Mouse (Mus musculus): ENCODE measurements around the gene Aadacl2.

Aadacl2 gene

DNA sequence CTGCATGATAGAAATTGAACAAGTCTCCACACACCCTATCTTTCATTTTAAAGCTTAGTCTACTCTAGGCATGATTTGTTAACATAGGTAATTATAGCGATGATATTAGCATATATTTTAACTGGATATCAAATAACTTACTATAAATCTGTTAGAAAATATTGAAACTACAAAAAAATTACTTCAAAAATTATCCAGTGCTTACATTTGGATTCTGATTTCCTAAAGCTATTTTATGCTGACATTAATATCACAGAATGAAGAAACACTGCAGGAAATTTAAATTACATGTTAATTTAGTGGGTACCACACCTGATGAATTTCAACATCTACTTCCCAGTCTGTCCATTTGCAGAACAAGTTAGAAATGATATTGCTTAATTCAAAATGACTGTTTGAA, at the start of gene Aadacl2:
TSS of gene Aadacl2 (plus strand) at position 301 of the 400 bp plus-strand sequence.
- WGBS, result 80% methylated on average over 1 of the region's 1 CpGs

GRCm38 (mm10) chr3:59970891-59971290, 35.7 kb upstream of the Aadacl2 start:
- 87% methylated on average over 5 of the region's 5 CpGs for WGBS

DNA sequence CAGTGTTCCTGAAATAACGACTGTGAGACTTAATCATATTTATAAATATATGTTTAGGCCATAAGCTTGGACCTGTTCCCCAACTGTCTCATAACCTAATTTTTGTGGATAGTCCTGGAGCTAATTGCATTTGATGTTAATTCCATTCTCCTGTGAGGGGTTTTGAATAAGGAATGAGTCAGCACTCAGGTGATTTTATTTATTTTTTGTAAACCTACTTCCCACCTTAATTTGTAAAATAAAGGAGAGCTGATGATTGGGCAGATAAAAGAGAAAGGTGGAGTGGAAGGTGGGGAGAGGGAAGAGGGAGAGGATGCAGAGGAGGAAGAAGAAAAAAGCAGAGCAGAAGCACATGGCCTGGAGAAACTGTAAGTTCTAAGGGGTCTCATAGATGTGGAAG, 18.9 kb downstream of the Aadacl2 start, which contains the start of gene Aadac:
TSS of gene Aadac (plus strand) at position 301 of the 400 bp plus-strand sequence.
- WGBS, result 77% methylated on average over 1 of the region's 1 CpGs

GRCm38 (mm10) chr3:60031511-60031910, 25.0 kb downstream of the Aadacl2 start:
- 74% methylated on average over 4 of the region's 4 CpGs for WGBS

DNA sequence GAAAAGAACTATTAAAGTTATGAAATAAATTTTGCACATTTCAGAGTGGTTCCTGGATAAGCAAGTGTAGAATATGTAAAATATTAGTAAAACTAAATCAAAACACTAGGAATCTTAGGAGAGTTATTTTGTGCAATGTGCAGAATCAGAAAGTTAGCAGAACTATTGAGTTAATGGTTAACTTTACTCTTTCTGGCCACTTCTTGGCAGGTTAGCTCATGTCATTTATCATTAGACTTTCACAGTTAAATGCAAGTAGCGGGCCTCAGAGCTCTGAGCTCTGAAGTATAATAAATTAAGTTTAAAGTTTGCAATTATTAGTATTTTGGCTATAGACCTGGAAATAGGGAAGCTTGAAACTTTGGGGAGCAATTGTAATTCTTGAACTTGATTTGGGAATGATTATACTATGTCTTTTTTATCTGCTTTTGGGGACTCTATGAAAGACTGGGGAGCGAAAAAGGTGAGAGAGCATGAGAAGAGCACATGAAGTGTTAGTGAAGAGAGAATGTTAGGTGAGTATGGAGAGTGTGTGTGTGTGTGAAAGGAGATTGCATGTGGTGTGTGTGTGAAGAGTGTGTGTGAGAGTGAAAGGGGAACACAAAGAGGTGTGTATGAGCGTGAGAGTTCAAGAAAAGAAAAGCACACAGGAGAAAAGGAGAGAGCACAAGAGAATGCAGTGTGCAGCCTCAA, 39.8 kb downstream of the Aadacl2 start:
- WGBS, result 87% methylated on average over 3 of the region's 3 CpGs

DNA sequence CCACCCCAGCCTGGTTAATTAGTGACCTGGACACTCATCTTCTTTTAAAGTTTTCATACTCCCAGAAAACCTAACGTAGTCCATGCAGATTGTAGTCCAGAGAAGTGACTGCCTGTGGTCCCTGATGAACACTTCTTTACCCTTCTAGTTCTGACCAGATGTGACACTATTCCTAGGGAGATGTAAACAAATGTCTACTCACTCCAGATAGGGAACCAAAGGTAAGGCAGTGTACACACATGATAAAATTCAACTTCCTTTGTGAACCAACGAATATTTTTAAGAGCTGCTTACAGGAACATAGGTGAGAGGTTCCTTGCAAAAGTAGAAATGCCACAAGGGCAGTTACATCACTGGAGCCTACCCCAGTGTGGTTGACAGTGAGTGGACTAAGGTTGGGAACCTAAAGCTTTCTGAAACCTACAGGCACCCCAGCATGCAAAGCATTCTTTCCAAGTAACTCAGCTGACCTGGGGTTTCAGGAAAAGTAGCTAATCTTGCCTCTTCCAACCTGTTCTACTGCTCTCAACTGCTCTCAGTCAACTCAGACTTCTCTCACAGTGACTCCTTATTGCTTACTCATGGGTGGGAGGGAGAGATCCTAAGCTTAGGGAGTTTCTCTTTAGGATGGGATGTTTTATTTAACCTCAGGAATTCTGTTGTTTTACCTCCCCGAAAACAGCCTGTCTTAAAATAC, 46.8 kb downstream of the Aadacl2 start:
- 78% methylated on average over 3 of the region's 3 CpGs for WGBS

- 88% methylated on average over 2 of the region's 2 CpGs for WGBS
Measured at GRCm38 (mm10) chr3:60053931-60054330, 47.4 kb downstream of the Aadacl2 start.

DNA sequence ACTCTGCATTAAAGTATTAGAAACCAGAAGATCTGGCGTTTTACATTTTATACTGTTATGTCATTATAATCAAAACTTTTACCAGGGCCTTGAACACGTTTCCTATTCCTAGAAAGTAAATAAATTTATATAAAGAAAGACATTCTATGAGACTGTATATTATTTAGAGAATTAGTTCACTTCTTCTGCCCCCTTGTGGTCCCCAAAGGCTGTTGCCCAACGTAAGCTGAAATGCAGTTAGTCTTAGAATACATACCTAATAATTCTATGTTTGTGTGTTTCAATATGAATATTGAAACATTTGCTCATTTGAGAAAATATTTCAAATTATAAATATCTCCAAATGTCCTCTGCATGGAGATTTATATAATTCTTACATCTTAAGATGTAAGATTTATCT, 49.9 kb downstream of the Aadacl2 start:
- WGBS, result 26% methylated on average over 3 of the region's 3 CpGs

DNA sequence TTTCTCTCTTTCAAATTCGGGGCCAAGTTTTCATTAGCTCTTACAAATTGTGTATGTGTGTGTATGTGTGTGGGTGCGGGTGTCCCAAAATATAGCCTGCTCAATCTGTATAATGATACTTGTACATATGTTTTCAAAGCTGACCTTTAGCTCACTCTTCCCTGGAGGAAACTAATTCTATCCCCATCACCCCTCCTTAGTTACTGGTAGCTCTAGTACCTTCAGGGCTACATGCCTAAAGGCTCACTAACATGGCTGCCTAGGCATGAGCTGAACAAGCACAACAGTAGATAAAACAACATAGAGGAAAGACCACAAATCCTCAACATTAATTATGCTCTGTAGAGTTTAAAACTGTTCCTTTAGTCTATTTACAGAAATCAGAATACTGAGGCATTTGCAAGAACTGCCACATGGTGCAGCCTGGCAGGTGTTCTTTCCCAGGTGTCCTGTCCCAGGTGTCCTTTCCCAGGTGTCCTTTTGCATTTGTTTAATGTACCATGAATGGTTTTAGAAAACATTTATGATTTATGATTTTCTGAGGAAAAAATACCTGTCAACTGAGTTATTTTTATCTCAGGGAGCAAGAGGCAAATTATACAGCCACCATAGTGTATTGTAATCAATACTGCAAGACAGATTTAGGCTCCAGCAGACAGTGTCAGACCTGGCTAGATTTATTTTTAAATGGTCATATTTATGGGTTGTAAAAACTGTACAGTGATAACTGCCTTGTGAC, 50.7 kb downstream of the Aadacl2 start:
- WGBS, result 79% methylated on average over 2 of the region's 2 CpGs

DNA sequence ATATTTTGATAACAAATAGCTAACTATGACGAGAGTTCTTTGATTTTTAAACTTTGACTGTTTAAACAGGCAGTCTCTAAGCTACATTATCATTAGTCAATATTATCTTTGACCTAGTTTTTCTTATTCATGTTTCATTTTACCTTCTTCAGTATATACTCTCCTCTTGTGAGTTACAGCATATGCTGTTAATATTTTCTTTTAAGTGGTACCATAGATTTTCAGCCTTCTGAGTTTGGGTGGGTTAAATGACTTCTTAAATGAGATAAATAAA, 51.2 kb downstream of the Aadacl2 start:
- 93% methylated on average over 1 of the region's 1 CpGs for WGBS
